Mouse (Mus musculus) hindbrain, embryonic 12.5 days (tissue): ENCODE results near the gene Tsc22d3. TPM values are rescaled to one million over a fixed set of nuclear protein-coding genes. Genes with fewer than 3 reads are reported as not detected.

ENCODE experiments used
- ATAC-seq: fragments of 200-750 bp; cut with Nextera tagmentation; 2 replicates; pipeline ENCODE4 v1.8.0; 2017; ENCODE audit warnings: moderate TSS enrichment; ENCODE audit not compliant: low FRiP score
- H3K27ac ChIP-seq: fragments of 300-500 bp; sonication (generic); 2 replicates; pipeline ENCODE4 v1.5.1; 2016; ENCODE audit warnings: mild to moderate bottlenecking
- H3K27me3 ChIP-seq: fragments of 300-500 bp; sonication (generic); 2 replicates; pipeline ENCODE4 v1.6.1; 2016; ENCODE audit warnings: mild to moderate bottlenecking
- H3K36me3 ChIP-seq: fragments of 300-500 bp; sonication (generic); 2 replicates; pipeline ENCODE4 v1.6.1; 2016; ENCODE audit warnings: mild to moderate bottlenecking
- H3K4me1 ChIP-seq: fragments of 300-500 bp; sonication (generic); 2 replicates; pipeline ENCODE4 v1.6.1; 2016
- H3K4me2 ChIP-seq: fragments of 300-500 bp; sonication (generic); replicated peaks from 2 replicates; pipeline ENCODE4 v1.6.1; 2016; ENCODE audit warnings: mild to moderate bottlenecking
- H3K4me3 ChIP-seq: fragments of 300-500 bp; sonication (generic); 2 replicates; pipeline ENCODE4 v1.5.1; 2016; ENCODE audit warnings: mild to moderate bottlenecking
- H3K9ac ChIP-seq: fragments of 300-500 bp; sonication (generic); 2 replicates; pipeline ENCODE4 v1.6.1; 2016; ENCODE audit warnings: mild to moderate bottlenecking, moderate library complexity
- H3K9me3 ChIP-seq: fragments of 300-500 bp; sonication (generic); replicated peaks from 2 replicates; pipeline ENCODE4 v1.6.1; 2016; ENCODE audit warnings: mild to moderate bottlenecking
- WGBS: fragments of 180-500 bp; shearing (Covaris S2); methylation state at CpG from one replicate; pipeline ENCODE4 v1.1.7; 2016; 5-methylcytosine and 5-hydroxymethylcytosine counted together
- polyA plus RNA-seq: library from polyadenylated mRNA; unstranded; fragments of >200 nt; fragmentation: Nextera tagmentation; extraction: Ambion mirVana; gene quantifications from 2 replicates; pipeline ENCODE4 v1.2.1, GENCODE M21; 2016

Gene Tsc22d3
- 119 and 126 TPM in 2 replicates for polyA plus RNA-seq

DNA sequence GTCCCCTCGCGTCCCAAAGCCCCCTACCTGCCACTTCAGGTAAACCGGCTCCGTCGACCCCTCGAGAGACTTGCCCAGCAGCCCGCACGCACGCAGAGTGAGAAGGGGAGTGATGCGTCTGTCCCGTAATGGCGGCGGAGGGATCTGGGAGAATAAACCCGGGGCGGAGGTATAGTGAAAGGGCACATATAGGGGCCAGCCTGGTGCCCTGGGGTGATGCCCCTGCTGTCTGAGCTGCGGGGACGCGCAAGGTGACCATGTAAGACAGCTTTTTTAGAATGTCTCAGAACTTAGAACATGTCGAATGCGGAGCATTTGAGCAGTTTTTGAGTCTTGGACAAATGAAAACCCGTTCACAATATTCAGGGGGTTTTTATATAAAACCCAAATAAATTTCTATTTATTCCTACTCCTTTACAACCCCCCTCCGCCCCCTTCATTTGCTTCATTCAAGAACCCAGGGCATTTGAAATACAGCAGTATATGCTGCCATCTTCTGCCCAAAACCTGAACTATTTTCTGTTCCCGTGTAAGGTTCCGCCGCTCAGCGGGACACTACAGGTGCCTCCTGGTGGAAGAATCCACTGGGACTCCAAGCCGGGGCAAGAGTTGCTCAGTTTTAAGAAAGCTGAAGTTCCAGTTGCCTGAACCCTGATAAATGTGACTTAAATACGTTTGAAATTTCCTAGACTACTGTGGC lies at the start of gene Tsc22d3:
Gene Tsc22d3, minus strand, starts transcription at position 250 of the 700 bp plus-strand sequence.
- H3K36me3 ChIP-seq: no peaks in the 10 kb centered on the region
- WGBS: 25% methylated on average over 28 of the region's 28 CpGs
- ATAC-seq: peak; percentile 45; the same call in 1 of the 2 replicates
- H3K4me1 ChIP-seq: no peaks in the 10 kb centered on the region
- H3K9me3 ChIP-seq: no peaks in the 10 kb centered on the region
- H3K27me3 ChIP-seq: peaks cover 67% of the 10 kb centered on the region
- H3K27ac ChIP-seq: no peak within 1 kb of the TSS
- H3K9ac ChIP-seq: peak within 1 kb of the TSS; percentile 49; the same call in 1 of the 2 replicates
- peak within 1 kb of the TSS; percentile 77 for H3K4me2 ChIP-seq
- peak within 1 kb of the TSS; percentile 51 for H3K4me3 ChIP-seq

DNA sequence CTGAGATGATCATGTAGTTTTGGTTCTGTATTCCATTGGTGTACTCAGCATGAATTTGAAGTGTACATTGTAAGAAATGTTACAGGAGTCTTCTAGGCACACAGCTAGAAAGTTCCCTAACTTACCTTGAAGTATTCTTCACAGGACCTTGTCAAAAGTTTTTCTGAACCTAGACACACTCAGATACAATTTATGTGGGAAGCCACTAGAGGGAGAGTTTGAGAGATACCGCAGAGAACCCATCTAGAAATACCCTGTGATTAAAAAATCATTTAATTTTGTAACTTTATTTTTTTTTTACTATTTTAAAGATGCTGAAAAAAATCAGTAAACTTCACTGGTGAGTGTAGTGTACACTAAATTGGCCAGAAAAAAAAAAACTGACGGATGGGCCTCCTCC lies 39.1 kb upstream of the Tsc22d3 start:
- Histone ChIP-seq H3K4me2 (no peak overlapping the region), H3K9ac (no peak overlapping the region), H3K27me3 (peaks cover 17% of the 10 kb centered on the region), H3K36me3 (no peaks in the 10 kb centered on the region), H3K9me3 (no peaks in the 10 kb centered on the region), H3K4me3 (no peak overlapping the region), H3K4me1 (no peaks in the 10 kb centered on the region), H3K27ac (no peak overlapping the region)
- ATAC-seq: no peak
- WGBS: 57% methylated on average over 2 of the region's 2 CpGs

DNA sequence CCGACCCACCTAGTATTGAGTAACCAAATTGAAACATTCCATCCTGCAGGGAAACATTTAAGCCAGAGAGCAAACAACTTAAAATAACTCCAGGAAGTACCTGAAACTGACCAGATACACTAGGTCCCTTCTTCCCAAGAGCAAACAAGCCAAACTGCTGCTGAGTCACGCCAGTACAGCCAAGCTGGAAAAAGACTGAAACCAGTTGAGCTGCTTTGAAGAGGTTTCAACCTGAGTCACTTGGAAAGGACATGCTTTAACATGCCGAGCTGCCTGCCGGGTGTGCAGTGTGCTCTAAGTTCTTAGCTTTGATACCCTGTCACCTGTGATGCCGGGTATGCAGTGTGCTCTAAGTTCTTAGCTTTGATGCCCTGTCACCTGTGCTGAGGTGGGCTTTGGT lies 37.6 kb upstream of the Tsc22d3 start:
- no peaks in the 10 kb centered on the region for H3K4me1 ChIP-seq
- ATAC-seq: no peak
- H3K27me3 ChIP-seq: peaks cover 14% of the 10 kb centered on the region; the same call in 1 of the 2 replicates
- no peak overlapping the region for H3K9ac ChIP-seq
- H3K4me2 ChIP-seq: no peak overlapping the region
- no peak overlapping the region for H3K4me3 ChIP-seq
- H3K36me3 ChIP-seq: no peaks in the 10 kb centered on the region
- H3K9me3 ChIP-seq: no peaks in the 10 kb centered on the region
- H3K27ac ChIP-seq: no peak overlapping the region
- WGBS: 85% methylated on average over 5 of the region's 5 CpGs

DNA sequence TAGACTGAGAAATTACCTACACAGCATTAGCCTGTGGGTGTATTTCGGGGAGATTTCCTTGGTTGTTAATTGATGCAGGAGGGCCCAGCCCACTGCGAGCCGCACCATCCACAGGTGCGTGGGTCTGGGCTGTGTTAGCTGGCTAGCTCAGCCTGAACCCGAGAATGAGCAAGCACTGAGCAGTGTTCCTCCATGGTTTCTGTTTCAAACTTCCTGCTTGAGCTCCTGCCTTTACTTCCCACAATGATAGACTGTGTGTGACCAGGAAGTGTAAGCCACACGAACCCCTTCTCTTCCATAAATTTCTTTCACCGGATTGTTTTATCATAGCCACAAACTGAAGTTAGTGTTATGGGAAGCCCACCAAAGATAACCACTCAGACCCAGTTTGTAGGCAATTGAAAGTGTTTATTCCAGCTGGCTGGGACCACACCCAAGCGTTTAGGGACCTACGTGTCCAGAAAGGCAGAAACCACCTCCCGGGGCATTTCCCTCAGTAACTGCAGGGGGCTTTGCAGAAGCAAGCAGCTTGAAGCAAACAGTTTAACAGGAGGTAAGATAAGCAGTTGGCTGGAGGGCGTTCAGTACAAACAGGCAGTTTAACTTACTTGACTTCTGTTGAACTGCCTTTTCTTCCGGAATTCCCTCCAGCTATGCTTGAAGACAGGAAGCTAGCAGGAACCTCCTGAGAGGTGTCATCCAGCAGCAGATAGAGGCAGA lies 24.6 kb upstream of the Tsc22d3 start:
- ATAC-seq: no peak
- H3K9me3 ChIP-seq: no peaks in the 10 kb centered on the region
- H3K4me3 ChIP-seq: no peak overlapping the region
- H3K27ac ChIP-seq: no peak overlapping the region
- WGBS: 68% methylated on average over 12 of the region's 12 CpGs
- no peak overlapping the region for H3K9ac ChIP-seq
- no peaks in the 10 kb centered on the region for H3K4me1 ChIP-seq
- peaks cover 30% of the 10 kb centered on the region; the same call in 1 of the 2 replicates for H3K27me3 ChIP-seq
- no peak overlapping the region for H3K4me2 ChIP-seq
- H3K36me3 ChIP-seq: no peaks in the 10 kb centered on the region

DNA sequence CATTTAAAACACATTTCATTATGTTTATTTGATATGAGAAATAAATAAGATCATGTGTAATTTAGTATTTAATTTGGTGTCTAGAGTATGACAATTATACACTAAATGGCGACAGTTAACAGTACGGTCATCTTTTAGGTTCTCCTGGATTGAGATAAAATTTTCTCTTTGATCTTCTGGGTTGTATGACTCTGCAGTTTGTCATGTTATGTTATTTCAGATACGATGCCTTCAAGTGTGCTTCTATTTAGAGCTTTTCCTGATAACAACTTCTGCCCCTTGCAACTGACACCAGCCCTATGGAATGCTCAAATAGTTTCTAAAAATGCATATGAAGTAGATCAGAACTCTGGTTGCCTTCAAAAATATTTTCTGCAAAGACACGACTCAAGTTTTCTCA lies 9.5 kb upstream of the Tsc22d3 start:
- no peak for ATAC-seq
- Histone ChIP-seq H3K9me3 (no peaks in the 10 kb centered on the region), H3K27me3 (peaks cover 32% of the 10 kb centered on the region), H3K27ac (no peak overlapping the region), H3K9ac (no peak overlapping the region), H3K36me3 (no peaks in the 10 kb centered on the region), H3K4me3 (no peak overlapping the region), H3K4me2 (no peak overlapping the region), H3K4me1 (no peaks in the 10 kb centered on the region)
- WGBS: 87% methylated on average over 4 of the region's 4 CpGs

DNA sequence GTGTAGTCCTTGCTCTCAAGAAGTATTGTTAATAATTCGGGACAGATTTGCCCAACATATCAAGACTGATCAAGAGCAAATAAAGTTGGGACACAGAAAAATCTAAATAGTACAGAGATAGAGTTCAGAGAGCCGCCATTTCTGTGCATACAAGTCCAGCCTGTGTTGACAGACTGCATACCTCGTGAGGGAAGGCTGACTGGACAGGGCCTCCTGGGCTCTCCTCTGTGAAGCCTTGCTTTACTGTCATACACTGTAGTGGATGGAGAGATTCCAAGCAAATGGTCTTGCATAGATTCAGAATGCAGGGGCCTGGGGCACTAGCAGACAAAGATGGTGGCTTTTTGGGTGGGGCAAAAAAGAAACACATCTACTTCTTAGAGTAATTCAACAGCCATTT lies 1.4 kb upstream of the Tsc22d3 start:
- no peak for ATAC-seq
- Histone ChIP-seq H3K27me3 (peaks cover 68% of the 10 kb centered on the region), H3K9me3 (no peaks in the 10 kb centered on the region), H3K4me1 (no peaks in the 10 kb centered on the region), H3K4me2 (no peak overlapping the region), H3K9ac (no peak overlapping the region), H3K4me3 (no peak overlapping the region), H3K27ac (no peak overlapping the region), H3K36me3 (no peaks in the 10 kb centered on the region)
- 73% methylated on average over 3 of the region's 3 CpGs for WGBS

DNA sequence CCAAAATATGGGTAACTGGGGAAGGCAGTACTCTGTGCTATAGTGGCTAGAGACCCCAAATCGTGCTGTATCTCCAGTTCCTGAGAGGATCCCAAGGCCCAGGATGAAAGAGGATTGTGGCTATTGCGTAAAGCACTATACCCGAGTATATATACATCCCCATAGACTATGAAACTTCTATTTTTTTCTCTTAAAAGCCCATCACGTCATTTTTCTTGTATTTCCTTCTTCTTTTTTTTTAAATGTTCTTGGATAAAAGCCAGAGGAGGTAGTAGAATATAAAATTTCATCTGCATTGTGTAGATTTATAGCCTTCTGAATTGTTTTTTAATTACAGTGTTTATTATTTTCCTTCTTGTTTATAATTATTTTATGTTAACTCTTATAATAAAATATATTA lies 852 bp upstream of the Tsc22d3 start:
- Histone ChIP-seq H3K4me3 (no peak overlapping the region), H3K9ac (no peak overlapping the region), H3K4me1 (no peaks in the 10 kb centered on the region), H3K27ac (no peak overlapping the region), H3K36me3 (no peaks in the 10 kb centered on the region), H3K27me3 (peaks cover 69% of the 10 kb centered on the region), H3K9me3 (no peaks in the 10 kb centered on the region), H3K4me2 (no peak overlapping the region)
- WGBS: 69% methylated on average over 4 of the region's 4 CpGs
- ATAC-seq: no peak

DNA sequence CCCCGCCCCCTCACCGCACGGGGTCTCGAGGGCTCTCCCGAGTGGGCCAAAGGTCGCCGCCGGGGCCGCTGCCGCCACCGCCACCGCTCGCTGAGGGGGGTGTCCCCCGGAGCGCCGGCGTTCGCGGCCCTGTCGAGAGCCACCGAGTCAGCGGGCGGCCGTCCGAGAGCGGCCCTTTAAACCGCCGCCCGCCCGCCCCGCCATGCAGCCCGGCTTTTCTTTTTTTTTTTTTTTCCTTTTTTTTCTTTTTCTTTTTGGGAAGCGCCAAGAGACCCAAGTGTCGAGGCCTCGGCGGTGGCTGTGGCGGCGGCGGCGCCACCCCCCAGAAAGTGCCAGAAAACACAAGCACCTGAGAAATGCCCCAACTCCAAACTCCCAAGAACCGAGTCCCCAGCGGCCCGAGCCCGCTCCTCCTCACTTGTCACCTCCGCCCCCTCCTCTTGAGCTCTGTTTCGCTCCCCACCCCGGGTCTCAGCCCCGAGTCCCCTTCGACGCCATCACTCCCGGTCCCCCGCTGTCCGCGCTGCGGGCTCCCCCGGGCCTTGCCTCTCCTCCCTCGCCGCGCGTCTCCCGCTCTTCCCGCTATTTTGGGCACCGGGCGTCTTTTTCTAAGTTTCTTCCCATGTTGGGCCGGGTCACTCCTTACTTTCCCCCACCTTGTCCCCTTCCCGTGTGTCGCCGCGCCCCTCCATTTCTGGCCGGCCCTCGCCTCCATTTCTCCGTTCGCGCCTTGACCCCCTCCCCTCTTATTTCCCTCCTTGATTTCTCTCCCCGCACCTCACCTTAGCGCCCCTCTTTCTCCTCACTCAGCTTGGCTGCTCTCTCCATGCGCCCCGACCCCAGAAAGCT lies 674 bp downstream of the Tsc22d3 start:
- peaks cover 65% of the 10 kb centered on the region for H3K27me3 ChIP-seq
- H3K9ac ChIP-seq: peak overlapping the region; percentile 49; the same call in 1 of the 2 replicates
- no peaks in the 10 kb centered on the region for H3K36me3 ChIP-seq
- H3K4me2 ChIP-seq: peak overlapping the region; percentile 77
- peak; percentile 12; the same call in 1 of the 2 replicates for ATAC-seq
- no peaks in the 10 kb centered on the region for H3K4me1 ChIP-seq
- H3K9me3 ChIP-seq: no peaks in the 10 kb centered on the region
- no peak overlapping the region for H3K27ac ChIP-seq
- 26% methylated on average over 63 of the region's 78 CpGs for WGBS
- H3K4me3 ChIP-seq: peak overlapping the region; percentile 51

DNA sequence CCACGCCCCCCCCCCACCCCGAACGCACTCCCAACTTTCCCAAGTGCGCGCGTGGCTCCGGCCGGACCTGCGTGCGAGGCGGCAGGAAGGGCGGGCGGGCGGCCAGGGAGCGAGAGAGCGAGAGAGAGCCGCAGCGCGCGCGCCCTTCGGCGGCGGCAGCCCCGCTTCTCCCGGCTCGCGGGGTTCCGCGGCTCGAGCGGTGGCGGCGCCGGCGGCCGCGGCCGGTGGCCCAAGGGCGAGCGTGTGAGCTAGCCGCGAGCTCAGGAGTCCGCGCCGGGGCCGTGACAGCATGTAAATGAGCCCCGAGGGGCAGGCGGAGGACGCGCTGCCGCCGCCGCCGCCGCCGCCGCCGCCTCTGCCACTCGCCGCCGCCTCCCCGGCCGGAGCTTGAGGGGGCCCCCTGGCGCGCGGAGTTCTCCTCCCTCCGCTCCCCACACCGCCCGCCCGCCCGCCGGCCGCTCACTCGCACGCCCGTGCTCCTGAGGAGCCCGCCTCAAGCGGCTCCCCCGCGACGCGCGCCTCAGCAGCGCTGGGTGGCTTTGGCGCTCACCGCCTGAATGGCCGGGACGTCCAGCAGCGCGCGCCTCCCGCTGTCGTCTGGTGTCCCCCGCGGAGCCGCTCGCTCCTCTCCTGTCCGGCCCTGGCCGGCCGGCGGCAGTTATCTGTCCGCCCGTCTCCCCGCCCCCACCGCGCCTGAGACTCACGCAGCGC lies 1.5 kb downstream of the Tsc22d3 start:
- peak; percentile 72 for ATAC-seq
- Histone ChIP-seq H3K27me3 (peaks cover 65% of the 10 kb centered on the region), H3K4me3 (peak overlapping the region; percentile 51), H3K27ac (no peak overlapping the region), H3K9me3 (no peaks in the 10 kb centered on the region), H3K4me1 (no peaks in the 10 kb centered on the region), H3K4me2 (peak overlapping the region; percentile 77), H3K36me3 (no peaks in the 10 kb centered on the region), H3K9ac (peak overlapping the region; percentile 49)
- WGBS: 38% methylated on average over 19 of the region's 109 CpGs

DNA sequence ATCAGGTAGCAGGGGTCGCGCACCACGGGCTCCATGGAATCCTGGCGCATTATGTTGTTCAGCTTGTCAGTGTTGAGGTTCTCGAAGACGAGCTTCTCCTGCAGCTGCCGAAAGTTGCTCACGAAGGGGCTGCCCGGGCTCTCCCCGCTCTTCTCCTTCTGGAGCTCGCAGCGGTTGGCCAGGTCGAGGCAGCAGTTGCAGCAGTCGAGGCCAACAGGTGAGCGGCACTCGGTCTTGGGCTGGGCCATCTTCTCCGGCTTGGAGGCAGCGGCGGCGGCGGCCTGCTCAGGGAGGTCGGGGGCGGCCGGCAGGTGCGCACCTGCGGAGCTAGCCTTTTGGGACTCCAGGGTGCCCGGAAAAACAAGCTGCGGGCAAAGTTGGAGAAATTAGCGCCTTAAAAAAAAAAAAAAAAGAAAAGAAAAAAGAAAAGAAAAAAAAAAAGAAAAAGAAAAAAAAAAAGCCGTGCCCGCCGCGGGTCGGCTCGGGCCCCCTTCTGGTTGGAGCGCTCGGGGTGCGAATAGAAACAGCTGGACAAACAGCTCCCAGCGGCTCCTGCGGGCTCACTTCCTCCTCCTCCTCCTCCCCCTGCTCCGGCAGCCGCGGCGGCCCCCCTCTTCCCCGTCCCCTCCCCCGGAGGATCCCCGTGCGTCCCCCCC lies 2.1 kb downstream of the Tsc22d3 start:
- Histone ChIP-seq H3K9me3 (no peaks in the 10 kb centered on the region), H3K4me1 (no peaks in the 10 kb centered on the region), H3K36me3 (no peaks in the 10 kb centered on the region), H3K27ac (no peak overlapping the region), H3K4me3 (peak overlapping the region; percentile 51), H3K9ac (peak overlapping the region; percentile 49), H3K27me3 (peaks cover 65% of the 10 kb centered on the region), H3K4me2 (peak overlapping the region; percentile 77)
- 30% methylated on average over 31 of the region's 48 CpGs for WGBS
- 0 out of 2 replicates have a peak, but pooled peaks have one; percentile 12 for ATAC-seq

DNA sequence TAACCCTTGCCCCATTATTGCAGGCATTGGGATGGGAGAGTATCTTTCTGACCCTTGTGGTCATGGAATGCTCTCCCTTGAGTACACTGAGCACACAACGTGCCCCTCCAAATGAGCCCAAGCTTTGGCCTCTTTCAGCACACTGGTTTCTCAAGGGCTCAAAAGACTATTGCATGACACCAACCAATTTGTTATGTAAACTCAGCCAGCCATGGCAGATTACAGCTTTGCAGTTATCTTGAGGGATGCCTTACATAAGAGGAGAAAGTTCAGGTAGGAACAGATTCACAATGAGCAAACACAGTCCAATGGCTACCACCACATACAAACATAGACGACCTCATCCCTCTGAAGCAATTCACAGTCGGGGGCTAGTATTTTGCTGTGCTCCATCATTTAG lies 9.3 kb downstream of the Tsc22d3 start:
- Histone ChIP-seq H3K27ac (no peak overlapping the region), H3K4me1 (no peaks in the 10 kb centered on the region), H3K4me2 (no peak overlapping the region), H3K27me3 (peaks cover 26% of the 10 kb centered on the region), H3K4me3 (no peak overlapping the region), H3K9ac (no peak overlapping the region), H3K36me3 (no peaks in the 10 kb centered on the region), H3K9me3 (no peaks in the 10 kb centered on the region)
- 79% methylated on average over 3 of the region's 3 CpGs for WGBS
- ATAC-seq: no peak
